ENCODE assay signal across 8 mouse cellular contexts in genomic region chr4:117202046-117202991, GRCm38 (mm10). TPM values are rescaled to one million over a fixed set of nuclear protein-coding genes. Genes with fewer than 3 reads are reported as not detected.
A peak's percentile ranks its signal among the peaks of the same experiment; 100 is the strongest.
DNase-seq lines count a peak whose midpoint lies in the region; ATAC-seq lines count a peak whose summit lies in the region.

No protein-coding gene starts in this region.

- 1% methylated on average over 25 of the region's 25 CpGs for WGBS in lung, embryonic 15.5 days

- H3K27ac ChIP-seq in lung, embryonic 15.5 days: peak overlapping the region; percentile 79

- no peaks in the 10 kb centered on the region for H3K36me3 ChIP-seq in lung, embryonic 15.5 days

- no peaks in the 10 kb centered on the region for H3K9me3 ChIP-seq in lung, embryonic 15.5 days

- peak overlapping the region; percentile 20; the same call in 1 of the 2 replicates for H3K9ac ChIP-seq in lung, embryonic 15.5 days

- DNase-seq in right cerebral cortex, postnatal 14 days: peak; percentile 15
- no peak for DNase-seq in right cerebral cortex, postnatal 25 days
- peak; percentile 60 for DNase-seq in c-Kit-positive CD71-negative TER-119-negative erythroid progenitor cells, embryonic 14.5 days (ENCODE audit: low read depth)
- DNase-seq in heart, adult 18-20 months: peak; percentile 63 to 73
- peak; percentile 55 for DNase-seq in kidney, adult 11 months
- no peak for DNase-seq in urinary bladder, adult 18-20 months (ENCODE audit: low spot score in 2 of 2)

- peak; percentile 89 for ATAC-seq in lung, embryonic 15.5 days (ENCODE audit: borderline replicate concordance, extremely low read depth, low FRiP score, low TSS enrichment)
- peak; percentile 98 for ATAC-seq in neutrophil, adult 5-6 weeks (ENCODE audit: extremely low read depth, insufficient number of reproducible peaks, low FRiP score, poor library complexity, severe bottlenecking)

- H3K4me1 ChIP-seq in lung, embryonic 15.5 days: no peaks in the 10 kb centered on the region

- H3K4me2 ChIP-seq in lung, embryonic 15.5 days: peak overlapping the region; percentile 52

- peak overlapping the region; percentile 27 for H3K4me3 ChIP-seq in lung, embryonic 15.5 days

- H3K27me3 ChIP-seq in lung, embryonic 15.5 days: no peaks in the 10 kb centered on the region

RNA-seq across cellular contexts. Expression of gene Kif2c, which starts 19.9 kb away (rescaled TPM):
- under 1 TPM; 0.30 to 0.36 TPM for total RNA-seq in heart, adult 18-20 months (2021)
- 76.6 and 78.4 TPM in 2 replicates for polyA plus RNA-seq in lung, embryonic 15.5 days (2015; fragmentation: Nextera tagmentation; extraction: Ambion mirVana)
- total RNA-seq in neutrophil, adult 5-6 weeks (2017): 0.35 TPM in 1 of 2 replicates, not detected in the other

RNA-seq across cellular contexts. Expression of gene Rps8, which starts 46.3 kb away (rescaled TPM):
- 100 to 1,000 TPM; 587 to 633 TPM for total RNA-seq in heart, adult 18-20 months (2021)
- polyA plus RNA-seq in lung, embryonic 15.5 days (2015; fragmentation: Nextera tagmentation; extraction: Ambion mirVana): 923 and 933 TPM in 2 replicates
- total RNA-seq in neutrophil, adult 5-6 weeks (2017): 1,061 and 1,103 TPM in 2 replicates

RNA-seq across cellular contexts. Expression of gene Tmem53, which starts 49.4 kb away (rescaled TPM):
- total RNA-seq in heart, adult 18-20 months (2021): 10 to 100 TPM; 24.8 to 35.7 TPM
- polyA plus RNA-seq in lung, embryonic 15.5 days (2015; fragmentation: Nextera tagmentation; extraction: Ambion mirVana): 17.6 and 18.6 TPM in 2 replicates
- total RNA-seq in neutrophil, adult 5-6 weeks (2017): not detected in 2 replicates

RNA-seq across cellular contexts. Expression of gene Armh1, which starts 49.6 kb away (rescaled TPM):
- under 1 TPM in 1 of 2 experiments, not detected in 1; 0.15 TPM for total RNA-seq in heart, adult 18-20 months (2021)
- polyA plus RNA-seq in lung, embryonic 15.5 days (2015; fragmentation: Nextera tagmentation; extraction: Ambion mirVana): 1.0 and 1.1 TPM in 2 replicates
- not detected in 2 replicates for total RNA-seq in neutrophil, adult 5-6 weeks (2017)

Comparison
In these comparisons a context has a peak if more than half of its experiments do, and no peak if none do; other contexts are left out.
1. DNase-seq: peak in right cerebral cortex, postnatal 14 days (single experiment), c-Kit-positive CD71-negative TER-119-negative erythroid progenitor cells, embryonic 14.5 days (single experiment), heart, adult 18-20 months (2 of 2) and kidney, adult 11 months (single experiment); none in right cerebral cortex, postnatal 25 days (single experiment) and urinary bladder, adult 18-20 months (0 of 2).
2. RNA of gene Tmem53, which starts 49.4 kb away (total RNA-seq): 24.8 to 35.7 TPM in heart, adult 18-20 months; not detected in neutrophil, adult 5-6 weeks; every median in the first group is over 10 times any median in the second.